Mouse (Mus musculus) left cerebral cortex, postnatal 10 days (tissue): ENCODE data around the gene Gm10226. TPM values are rescaled to one million over a fixed set of nuclear protein-coding genes. Genes with fewer than 3 reads are reported as not detected.

ENCODE experiments used
- total RNA-seq, 2 experiments: library from RNA; stranded (reverse); gene quantifications; 2 replicates each; pipeline ENCODE4 v1.2.3; 2021

Gm10226 gene
- total RNA-seq, 2 experiments from 2014 or later: 4.9 to 8.5 TPM

Other genes with a start within 250 kb of the Gm10226 start
- 1 to 10 TPM; 3.7 to 4.5 TPM for gene Zfp51, start 241.5 kb upstream of the Gm10226 start, total RNA-seq
- 1 to 10 TPM; 4.9 to 5.4 TPM for gene Zfp53, start 202.9 kb upstream of the Gm10226 start, total RNA-seq
- gene Zfp52, start 156.3 kb upstream of the Gm10226 start, total RNA-seq: 1 to 10 TPM; 7.1 to 7.2 TPM
- 10 to 100 TPM; 17.1 to 17.6 TPM for gene Zfp948, start 124.9 kb upstream of the Gm10226 start, total RNA-seq
- gene Zfp983, start 41.2 kb upstream of the Gm10226 start, total RNA-seq: 10 to 100 TPM; 11.9 to 13.6 TPM
- 1 to 10 TPM; 9.1 to 9.2 TPM for gene Zfp760, start 15.9 kb downstream of the Gm10226 start, total RNA-seq
- gene Zfp229, start 38.9 kb downstream of the Gm10226 start, total RNA-seq: 1 to 10 TPM; 5.0 to 6.5 TPM
- gene Zfp820, start 153.9 kb downstream of the Gm10226 start, total RNA-seq: 1 to 10 TPM; 1.1 to 1.4 TPM
- gene Zfp995, start 218.1 kb downstream of the Gm10226 start, total RNA-seq: 1 to 10 TPM; 3.7 to 5.1 TPM